Mouse (Mus musculus): ENCODE data around the gene Khsrp.

The Khsrp gene

GRCm38 (mm10) chr17:56985656-56986055, 45.7 kb downstream of the Khsrp start:
- DNase-seq = no peak

GRCm38 (mm10) chr17:56984886-56985285, 46.4 kb downstream of the Khsrp start:
- DNase-seq = no peak

DNA sequence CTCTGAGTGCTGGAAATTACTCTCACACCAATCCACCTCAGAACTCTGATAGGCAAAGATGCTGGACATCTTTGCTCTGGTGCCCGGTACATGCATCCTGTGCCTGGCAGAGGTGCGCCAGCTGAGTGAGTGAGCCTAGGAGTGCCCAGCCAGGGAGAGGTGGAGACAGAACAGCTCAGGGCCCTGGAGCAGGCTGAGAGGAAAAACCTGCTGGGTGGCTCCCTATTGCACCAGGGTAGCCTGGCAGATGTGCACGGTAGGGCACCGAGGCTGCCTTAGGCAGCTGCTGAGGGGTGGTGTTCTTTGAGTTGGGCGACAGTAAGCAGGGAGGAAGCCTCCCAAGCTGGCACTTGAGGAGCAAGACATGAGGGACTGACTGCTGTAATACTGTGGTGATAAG, 49.3 kb downstream of the Khsrp start, which contains the start of gene Acer1:
TSS of gene Acer1 (minus strand) at position 114 of the 400 bp plus-strand sequence.
- no peak for DNase-seq

GRCm38 (mm10) chr17:56981049-56981448, 50.3 kb downstream of the Khsrp start:
- no peak for DNase-seq

DNA sequence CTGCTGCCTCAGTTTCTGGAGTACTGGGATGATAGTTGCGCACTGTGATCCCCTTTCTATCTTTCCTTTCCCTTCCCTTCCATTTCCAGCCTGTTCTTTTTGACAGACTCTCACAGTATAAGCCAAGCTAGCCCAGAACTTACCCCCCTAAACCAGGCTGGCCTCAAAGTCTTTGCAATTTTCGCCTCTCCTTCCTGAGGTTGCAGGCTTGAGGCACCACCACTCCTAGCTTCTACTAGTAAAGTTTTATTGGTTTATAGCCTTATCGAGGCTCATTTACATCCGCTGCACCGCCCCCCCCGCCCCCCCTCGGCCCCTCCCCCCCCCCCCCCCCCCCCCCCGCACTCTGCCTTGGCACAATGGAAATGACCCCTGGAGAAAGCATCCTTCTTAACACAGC, 51.8 kb downstream of the Khsrp start:
- no peak for DNase-seq

DNA sequence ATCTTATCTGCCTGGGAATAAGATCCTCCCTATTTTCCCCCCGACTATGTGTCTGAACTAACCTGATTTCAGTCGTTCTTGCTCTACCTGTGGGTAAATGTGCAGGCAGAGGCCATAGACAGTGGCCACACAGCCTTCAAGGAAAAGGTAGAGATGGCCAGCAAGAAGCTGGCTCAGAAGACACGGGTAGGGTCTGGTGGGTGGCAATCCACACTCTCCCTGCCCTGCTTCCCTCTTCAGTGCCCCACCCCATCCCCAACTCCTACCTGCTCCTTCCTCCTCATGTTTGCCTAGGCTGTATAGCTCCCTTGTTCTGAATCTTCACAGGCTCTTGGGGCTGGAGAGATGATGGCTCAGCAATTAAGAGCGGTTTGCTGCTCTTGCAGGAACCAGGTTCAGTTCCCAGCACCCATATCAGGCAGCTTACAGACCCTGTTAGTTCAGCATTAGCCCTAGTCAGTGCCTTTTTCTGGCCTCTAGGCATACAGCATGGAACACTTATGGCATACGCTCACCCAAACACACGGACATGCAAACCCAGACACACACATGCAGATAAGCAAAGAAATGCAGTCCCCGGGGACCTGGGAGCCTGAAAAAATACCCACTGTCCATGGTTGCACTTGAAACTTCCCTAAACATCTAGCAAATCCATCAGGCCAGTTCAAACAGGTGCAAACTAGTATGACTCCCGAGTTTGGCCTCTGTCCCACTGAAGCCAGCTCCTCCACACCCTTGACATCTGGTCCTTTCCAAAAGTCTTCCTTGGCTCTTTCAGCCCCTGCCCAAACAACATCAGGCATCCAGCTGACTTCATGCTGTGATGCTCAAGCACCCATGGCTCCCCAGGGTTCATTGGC, 54.6 kb downstream of the Khsrp start:
- no peak for DNase-seq

DNA sequence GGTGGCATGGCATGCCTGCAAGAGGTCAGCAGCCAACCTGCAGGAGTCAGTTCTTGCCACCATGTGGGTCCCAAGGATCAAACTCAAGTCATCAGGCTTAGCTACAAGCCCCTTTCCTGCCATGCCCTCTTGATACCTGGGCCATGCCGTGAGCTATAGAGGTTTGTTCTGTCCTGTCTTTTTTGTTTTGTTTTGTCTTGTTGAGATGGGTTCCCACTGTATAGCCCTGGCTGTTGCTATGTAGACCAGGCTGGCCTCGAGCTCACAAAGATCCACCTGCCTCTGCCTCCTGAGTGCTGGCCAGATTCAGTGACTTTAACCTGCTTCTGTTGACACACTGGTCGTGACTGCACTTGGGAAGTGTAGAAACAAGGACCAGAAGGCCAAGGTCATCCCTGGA, 55.9 kb downstream of the Khsrp start:
- DNase-seq = no peak

DNA sequence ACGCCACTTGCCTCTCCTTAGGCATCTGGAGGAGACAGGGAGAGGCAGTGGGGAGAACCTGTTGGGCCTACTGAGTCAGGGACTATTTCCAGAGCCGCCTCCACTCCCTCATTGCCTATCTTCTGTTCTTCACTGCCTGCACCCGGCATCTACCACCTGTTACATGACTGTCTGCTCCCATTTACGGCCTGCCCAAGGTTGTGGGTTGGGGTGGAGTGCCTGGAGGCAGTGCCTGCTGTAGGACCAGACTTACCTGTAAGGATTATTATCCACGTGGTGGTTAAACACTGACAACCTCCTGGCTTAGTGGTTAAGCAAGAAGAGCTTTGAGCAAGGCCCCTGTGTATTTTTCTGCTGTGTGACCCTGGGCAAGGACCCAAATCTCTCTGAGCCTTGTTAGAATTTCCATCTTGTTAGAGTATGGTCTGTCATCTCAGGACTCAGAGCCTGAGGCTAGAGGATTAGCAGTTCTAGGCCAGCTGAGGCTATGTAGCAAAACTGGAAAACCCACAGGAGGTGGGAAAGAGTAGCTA, 56.5 kb downstream of the Khsrp start:
- no peak for DNase-seq

GRCm38 (mm10) chr17:56973956-56974707, 57.2 kb downstream of the Khsrp start:
- DNase-seq = no peak
